Mouse (Mus musculus) megakaryocyte, embryonic 14.5 days (primary cell): ENCODE measurements at regions not wholly inside any gene's neighbourhood (a gene's known extent, or its start where the extent isn't known, plus 50 kb on each side); places are given as distances from the start of the nearest gene placed in this dataset.

Experiments
- H3K27me3 ChIP-seq: replicated peaks from 2 replicates; pipeline ENCODE3; 2012; ENCODE audit warnings: inconsistent platforms
- H3K36me3 ChIP-seq: replicated peaks from 2 replicates; pipeline ENCODE3; 2012; ENCODE audit warnings: low read length, inconsistent platforms, mixed read lengths
- H3K4me1 ChIP-seq: 2 replicates; pipeline ENCODE4 v1.6.1; 2012; ENCODE audit warnings: inconsistent platforms
- H3K4me3 ChIP-seq: replicated peaks from 2 replicates; pipeline ENCODE3; 2012; ENCODE audit warnings: moderate library complexity, mild to moderate bottlenecking, inconsistent platforms
- H3K9me3 ChIP-seq: 2 replicates; pipeline ENCODE4 v1.6.1; 2012; ENCODE audit warnings: inconsistent platforms
- FLI1 ChIP-seq: IDR thresholded peaks from 2 replicates; pipeline ENCODE4 v1.6.1; 2012; ENCODE audit warnings: low read length, inconsistent platforms, mixed read lengths
- GATA1 ChIP-seq: IDR thresholded peaks from 3 replicates; pipeline ENCODE4 v1.6.1; 2012; ENCODE audit warnings: mixed read lengths, low read length, inconsistent platforms, borderline replicate concordance

GRCm38 (mm10) chr6:111725969-111726368 lies 547.6 kb upstream of the Lmcd1 start:
- no peaks in the 10 kb centered on the region for H3K36me3 ChIP-seq
- 0 out of 2 replicates have a peak, but pooled peaks cover 2% of the 10 kb centered on the region for H3K9me3 ChIP-seq
- TF ChIP-seq FLI1 (no peak), GATA1 (no peak)
- no peaks in the 10 kb centered on the region for H3K27me3 ChIP-seq
- H3K4me3 ChIP-seq, result no peak overlapping the region
- H3K4me1 ChIP-seq, result no peaks in the 10 kb centered on the region

- H3K9me3 ChIP-seq, result 0 out of 2 replicates have a peak, but pooled peaks cover 6% of the 10 kb centered on the region
- TF ChIP-seq GATA1 (no peak), FLI1 (no peak)
- H3K27me3 ChIP-seq, result no peaks in the 10 kb centered on the region
- H3K4me3 ChIP-seq, result no peak overlapping the region
- no peaks in the 10 kb centered on the region for H3K4me1 ChIP-seq
- H3K36me3 ChIP-seq, result no peaks in the 10 kb centered on the region
These were observed 543.2 kb upstream of the Lmcd1 start for GRCm38 (mm10) chr6:111730381-111730780.

GRCm38 (mm10) chr6:111733926-111734325 lies 539.6 kb upstream of the Lmcd1 start:
- no peaks in the 10 kb centered on the region for H3K27me3 ChIP-seq
- no peaks in the 10 kb centered on the region for H3K4me1 ChIP-seq
- H3K9me3 ChIP-seq, result 0 out of 2 replicates have a peak, but pooled peaks cover 3% of the 10 kb centered on the region
- TF ChIP-seq FLI1 (no peak), GATA1 (no peak)
- no peak overlapping the region for H3K4me3 ChIP-seq
- no peaks in the 10 kb centered on the region for H3K36me3 ChIP-seq

- TF ChIP-seq FLI1 (no peak), GATA1 (no peak)
- H3K4me1 ChIP-seq, result no peaks in the 10 kb centered on the region
- no peak overlapping the region for H3K4me3 ChIP-seq
- no peaks in the 10 kb centered on the region; the same call in 1 of the 2 replicates for H3K9me3 ChIP-seq
- H3K27me3 ChIP-seq, result no peaks in the 10 kb centered on the region
- H3K36me3 ChIP-seq, result no peaks in the 10 kb centered on the region
These were observed 534.6 kb upstream of the Lmcd1 start for GRCm38 (mm10) chr6:111738983-111739382.

GRCm38 (mm10) chr6:111781710-111782481 lies 491.7 kb upstream of the Lmcd1 start:
- Histone ChIP-seq H3K4me3 (no peak overlapping the region), H3K36me3 (no peaks in the 10 kb centered on the region), H3K9me3 (0 out of 2 replicates have a peak, but pooled peaks cover 6% of the 10 kb centered on the region), H3K4me1 (no peaks in the 10 kb centered on the region), H3K27me3 (no peaks in the 10 kb centered on the region)
- TF ChIP-seq FLI1 (no peak), GATA1 (no peak)

- H3K4me3 ChIP-seq, result no peak overlapping the region
- no peak for TF ChIP-seq FLI1
- TF ChIP-seq GATA1, result no peak
- no peaks in the 10 kb centered on the region for H3K4me1 ChIP-seq
- no peaks in the 10 kb centered on the region for H3K36me3 ChIP-seq
- no peaks in the 10 kb centered on the region for H3K9me3 ChIP-seq
- no peaks in the 10 kb centered on the region for H3K27me3 ChIP-seq
These were observed 464.9 kb upstream of the Lmcd1 start for GRCm38 (mm10) chr6:111808611-111809010.

GRCm38 (mm10) chr6:111813982-111814603 lies 459.5 kb upstream of the Lmcd1 start:
- H3K36me3 ChIP-seq, result no peaks in the 10 kb centered on the region
- TF ChIP-seq GATA1 (no peak), FLI1 (no peak)
- peaks cover 12% of the 10 kb centered on the region for H3K9me3 ChIP-seq
- no peaks in the 10 kb centered on the region for H3K27me3 ChIP-seq
- H3K4me1 ChIP-seq, result no peaks in the 10 kb centered on the region
- no peak overlapping the region for H3K4me3 ChIP-seq

- no peaks in the 10 kb centered on the region for H3K27me3 ChIP-seq
- peaks cover 14% of the 10 kb centered on the region for H3K9me3 ChIP-seq
- H3K4me1 ChIP-seq, result no peaks in the 10 kb centered on the region
- no peaks in the 10 kb centered on the region for H3K36me3 ChIP-seq
- TF ChIP-seq FLI1 (no peak), GATA1 (no peak)
- H3K4me3 ChIP-seq, result no peak overlapping the region
These were observed 458.4 kb upstream of the Lmcd1 start for GRCm38 (mm10) chr6:111815150-111815549.

GRCm38 (mm10) chr6:111820265-111820664 lies 453.3 kb upstream of the Lmcd1 start:
- no peaks in the 10 kb centered on the region for H3K27me3 ChIP-seq
- no peaks in the 10 kb centered on the region for H3K36me3 ChIP-seq
- TF ChIP-seq FLI1 (no peak), GATA1 (no peak)
- H3K9me3 ChIP-seq, result peaks cover 13% of the 10 kb centered on the region
- H3K4me1 ChIP-seq, result no peaks in the 10 kb centered on the region
- no peak overlapping the region for H3K4me3 ChIP-seq

GRCm38 (mm10) chr6:111844321-111844835 lies 429.2 kb upstream of the Lmcd1 start:
- Histone ChIP-seq H3K4me1 (no peaks in the 10 kb centered on the region), H3K27me3 (no peaks in the 10 kb centered on the region), H3K9me3 (peaks cover 27% of the 10 kb centered on the region; the same call in 1 of the 2 replicates), H3K4me3 (no peak overlapping the region), H3K36me3 (no peaks in the 10 kb centered on the region)
- TF ChIP-seq FLI1 (no peak), GATA1 (no peak)
